Mouse (Mus musculus): ENCODE measurements around the gene Lrig2. TPM values are rescaled to one million over a fixed set of nuclear protein-coding genes. Genes with fewer than 3 reads are reported as not detected.
"Not testable (repeated sequence)": the region's sequence is repeated elsewhere in the genome, so short reads cannot be mapped to it uniquely, and the experiment has no call there.

The Lrig2 gene
- total RNA-seq, 2 experiments from 2014 or later, result 4.1 to 5.3 TPM

GRCm38 (mm10) chr3:104437576-104437975, 74.1 kb downstream of the Lrig2 start:
- no peak for DNase-seq
- intact Hi-C loops (cut with DNase I), result no loop called here

GRCm38 (mm10) chr3:104435947-104436346, 75.8 kb downstream of the Lrig2 start:
- no peak for DNase-seq
- intact Hi-C loops (cut with DNase I), result no loop called here

- no peak for DNase-seq
- intact Hi-C loops (cut with DNase I), result no loop called here
These were observed 77.4 kb downstream of the Lrig2 start for GRCm38 (mm10) chr3:104434246-104434696.

- intact Hi-C loops (cut with DNase I), result no loop called here
These were observed 79.1 kb downstream of the Lrig2 start for GRCm38 (mm10) chr3:104432651-104433050.

GRCm38 (mm10) chr3:104431848-104432159, 79.9 kb downstream of the Lrig2 start:
- intact Hi-C loops (cut with DNase I), result no loop called here
- no peak for DNase-seq

More at GRCm38 (mm10) chr3:104432651-104433050, 79.1 kb downstream of the Lrig2 start:
- no peak for DNase-seq

GRCm38 (mm10) chr3:104431156-104431847, 80.4 kb downstream of the Lrig2 start:
- DNase-seq, result no peak
- intact Hi-C loops (cut with DNase I), result no loop called here

GRCm38 (mm10) chr3:104427354-104427753, 84.4 kb downstream of the Lrig2 start:
- DNase-seq; intact Hi-C loops (cut with DNase I): not testable (repeated sequence)

- no peak for DNase-seq
- intact Hi-C loops (cut with DNase I), result no loop called here
These were observed 87.4 kb downstream of the Lrig2 start for GRCm38 (mm10) chr3:104424346-104424745.

- intact Hi-C loops (cut with DNase I), result no loop called here
- DNase-seq, result no peak
These were observed 90.8 kb downstream of the Lrig2 start for GRCm38 (mm10) chr3:104420929-104421328.

- no peak for DNase-seq
- intact Hi-C loops (cut with DNase I), result no loop called here
These were observed 91.7 kb downstream of the Lrig2 start for GRCm38 (mm10) chr3:104419990-104420389.

- intact Hi-C loops (cut with DNase I), result no loop called here
- no peak for DNase-seq
These were observed 94.9 kb downstream of the Lrig2 start for GRCm38 (mm10) chr3:104416806-104417205.

GRCm38 (mm10) chr3:104412482-104412881, 99.2 kb downstream of the Lrig2 start:
- intact Hi-C loops (cut with DNase I), result no loop called here

GRCm38 (mm10) chr3:104407506-104407905, 104.2 kb downstream of the Lrig2 start:
- intact Hi-C loops (cut with DNase I), result loop anchor here (10.0 kb wide), 1 partner anchor 1493 kb away; no protein-coding TSS in a partner anchor
- no peak for DNase-seq

More at GRCm38 (mm10) chr3:104412482-104412881, 99.2 kb downstream of the Lrig2 start:
- DNase-seq, result no peak

- DNase-seq, result no peak
- intact Hi-C loops (cut with DNase I), result loop anchor here (10.0 kb wide), 1 partner anchor 1489 kb away; no protein-coding TSS in a partner anchor
These were observed 108.1 kb downstream of the Lrig2 start for GRCm38 (mm10) chr3:104403582-104403981.

GRCm38 (mm10) chr3:104401176-104401575, 110.5 kb downstream of the Lrig2 start:
- intact Hi-C loops (cut with DNase I), result loop anchor here (10.0 kb wide), 1 partner anchor 1486 kb away; no protein-coding TSS in a partner anchor
- DNase-seq, result no peak

- intact Hi-C loops (cut with DNase I), result loop anchor here (10.0 kb wide), 1 partner anchor 1485 kb away; no protein-coding TSS in a partner anchor
- no peak for DNase-seq
These were observed 111.6 kb downstream of the Lrig2 start for GRCm38 (mm10) chr3:104400126-104400525.

GRCm38 (mm10) chr3:104399296-104400045, 112.2 kb downstream of the Lrig2 start:
- DNase-seq, result no peak
- intact Hi-C loops (cut with DNase I), result loop anchor here (10.0 kb wide), 1 partner anchor 1485 kb away; no protein-coding TSS in a partner anchor

GRCm38 (mm10) chr3:104397316-104397715, 114.4 kb downstream of the Lrig2 start:
- intact Hi-C loops (cut with DNase I), result no loop called here
- DNase-seq, result no peak

- DNase-seq, result no peak
- intact Hi-C loops (cut with DNase I), result no loop called here
These were observed 115.0 kb downstream of the Lrig2 start for GRCm38 (mm10) chr3:104396736-104397081.

GRCm38 (mm10) chr3:104396067-104396735, 115.5 kb downstream of the Lrig2 start:
- intact Hi-C loops (cut with DNase I), result no loop called here
- no peak for DNase-seq

- DNase-seq, result no peak
These were observed 121.6 kb downstream of the Lrig2 start for GRCm38 (mm10) chr3:104390072-104390471.

More at GRCm38 (mm10) chr3:104390072-104390471, 121.6 kb downstream of the Lrig2 start:
- intact Hi-C loops (cut with DNase I), result no loop called here
